Mouse (Mus musculus) left cerebral cortex, postnatal 36 days (tissue): ENCODE measurements around the gene Zbtb40. TPM values are rescaled to one million over a fixed set of nuclear protein-coding genes. Genes with fewer than 3 reads are reported as not detected.

Experiments used
- DNase-seq, 2 experiments: peaks; one replicate each; pipeline ENCODE4 v3.0.0; 2021 to 2022; ENCODE audit warnings: low spot score in 2 of 2, mixed read lengths in 1 of 2
- intact Hi-C: fragments of 180-260 bp; cut with DNase I; formaldehyde crosslinking; loops from one replicate; pipeline ENCODE4 v1.15.1; 2025
- total RNA-seq, 2 experiments: library from RNA; stranded (reverse); gene quantifications; 2 replicates each; pipeline ENCODE4 v1.2.3; 2021

The Zbtb40 gene
- total RNA-seq, 2 experiments from 2014 or later = 7.9 to 18.6 TPM

DNA sequence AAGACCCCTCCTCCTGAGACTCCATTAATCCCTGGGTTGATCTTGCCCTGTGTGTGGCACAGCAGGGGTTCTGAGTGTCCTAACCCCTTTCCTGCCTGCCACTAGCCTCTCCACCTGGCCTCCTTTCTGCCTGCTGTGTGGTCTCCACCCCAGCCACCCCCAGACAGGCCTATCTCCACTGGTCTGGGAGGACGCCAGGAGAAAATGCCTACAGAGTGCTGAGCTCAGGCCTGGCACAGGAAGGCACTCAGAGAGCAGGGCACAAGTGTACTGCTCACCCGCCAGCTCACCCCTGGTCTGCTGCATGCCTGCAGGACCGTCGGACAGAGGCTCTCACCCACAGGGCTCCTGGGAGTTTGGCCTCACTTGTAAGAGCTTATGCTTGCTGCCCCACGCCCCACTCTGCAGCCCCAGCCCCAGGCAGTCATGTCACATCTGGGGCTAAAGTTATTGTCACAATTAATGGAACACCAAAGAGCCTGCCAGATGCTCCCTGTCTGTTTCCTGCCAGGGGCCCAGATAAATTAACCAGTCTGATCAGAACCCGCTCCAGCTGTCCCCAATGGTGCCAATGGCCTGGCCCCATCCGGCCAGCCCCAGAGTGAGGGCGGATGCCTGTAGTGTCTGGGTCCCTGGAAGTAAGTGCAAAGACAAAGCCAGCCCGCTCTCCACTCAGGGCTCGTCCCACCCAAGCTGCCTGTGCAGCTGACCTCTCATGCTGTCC, 99.2 kb downstream of the Zbtb40 start:
- no peak for DNase-seq

DNA sequence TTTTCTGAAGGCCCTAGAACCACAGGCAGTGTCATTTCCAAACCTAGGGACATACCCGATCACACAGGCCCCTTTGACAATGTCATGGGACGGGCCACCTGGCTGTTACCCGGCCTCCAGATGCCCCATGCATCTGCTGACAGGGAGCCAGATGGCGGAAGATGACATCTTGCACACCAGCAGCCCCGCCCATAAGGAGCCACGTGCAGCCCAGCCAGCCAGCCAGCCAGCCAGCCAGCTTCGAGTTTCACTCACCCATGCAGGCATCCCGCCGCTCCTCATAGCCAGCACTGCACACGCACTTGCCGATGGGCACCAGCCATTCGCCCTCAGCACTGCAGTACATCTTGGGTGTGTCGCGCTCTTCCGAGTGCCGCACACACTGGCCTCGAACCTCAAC, 103.2 kb downstream of the Zbtb40 start:
- no peak for DNase-seq
- intact Hi-C loops = no loop called here

More for the DNA sequence above, 99.2 kb downstream of the Zbtb40 start:
- intact Hi-C loops = no loop called here

DNA sequence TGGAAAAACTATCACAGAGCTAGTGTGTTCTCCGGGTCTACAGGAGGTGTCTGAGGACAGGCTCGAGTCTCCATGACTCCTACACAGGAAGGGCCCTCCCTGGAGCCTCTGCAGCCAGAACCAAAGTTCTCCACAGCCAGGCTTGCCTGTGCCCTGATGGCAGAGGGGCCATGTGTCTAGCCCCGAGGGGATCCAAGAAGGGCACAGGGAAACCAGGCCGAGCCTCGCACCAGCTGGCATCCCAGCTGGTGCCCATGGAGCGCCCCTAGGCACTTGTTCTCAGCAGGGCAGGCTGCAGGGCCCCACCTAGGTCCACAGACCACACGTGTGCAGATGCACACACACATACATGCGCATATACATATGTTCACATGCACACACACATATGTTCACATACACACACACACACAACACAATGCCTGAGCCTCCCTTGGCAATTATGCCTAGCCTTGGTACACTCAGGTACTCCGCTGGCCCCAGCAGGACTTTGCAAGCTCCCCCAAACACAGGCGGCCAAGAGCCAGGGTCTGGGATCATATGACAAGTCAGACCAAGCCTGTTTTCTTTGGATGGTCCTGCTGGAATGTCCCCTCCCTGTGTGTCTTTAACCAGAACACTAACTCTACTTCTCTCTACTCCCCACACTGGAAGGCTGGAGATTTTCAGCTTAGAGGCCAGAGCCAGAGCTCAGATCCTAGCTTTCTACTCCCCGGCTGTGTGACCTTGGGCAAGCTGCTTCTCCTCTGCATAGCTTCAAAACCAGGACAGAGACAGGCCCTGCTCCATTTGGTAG, 103.8 kb downstream of the Zbtb40 start:
- DNase-seq = no peak
- intact Hi-C loops = no loop called here

DNA sequence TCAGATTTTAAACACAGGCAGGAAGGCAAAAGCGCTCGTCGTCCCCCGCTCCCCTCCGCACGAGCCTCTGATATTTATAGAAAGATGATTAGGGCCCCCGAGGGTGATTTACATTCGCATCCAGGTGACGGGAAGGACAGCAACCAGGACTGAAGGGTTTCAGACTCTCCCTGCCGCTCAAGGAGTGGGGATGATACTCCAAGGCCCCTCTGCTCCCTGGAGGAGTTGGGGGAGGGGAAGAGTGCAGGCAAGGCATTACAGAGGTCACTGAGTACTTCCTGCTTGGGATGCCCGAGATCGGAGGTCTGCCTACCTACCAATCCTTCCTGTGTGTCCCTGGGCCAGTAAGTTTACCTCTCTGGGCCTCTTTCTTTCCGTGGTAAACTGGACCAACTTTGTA, 105.4 kb downstream of the Zbtb40 start:
- no peak for DNase-seq
- intact Hi-C loops = no loop called here

DNA sequence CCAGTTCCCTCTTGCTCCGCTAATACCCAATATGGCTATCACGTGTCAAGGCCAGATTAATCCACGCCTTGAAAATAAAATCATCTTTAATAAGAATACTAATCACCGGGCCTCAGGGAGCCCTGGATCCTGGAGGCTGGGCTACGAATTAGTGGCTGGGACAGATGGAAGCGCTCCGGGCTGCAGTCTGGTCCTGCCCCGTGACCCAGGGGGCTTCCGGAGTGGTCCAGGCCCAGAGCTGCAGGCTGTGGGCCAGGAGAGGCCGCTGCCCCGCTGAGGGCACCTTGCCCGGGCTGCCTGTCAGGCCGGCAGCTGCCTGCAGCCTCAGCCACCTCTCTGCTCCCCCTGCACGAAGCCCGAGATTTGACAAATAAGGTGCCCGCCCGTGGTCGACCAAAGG, 105.8 kb downstream of the Zbtb40 start:
- intact Hi-C loops = no loop called here
- DNase-seq = no peak

DNA sequence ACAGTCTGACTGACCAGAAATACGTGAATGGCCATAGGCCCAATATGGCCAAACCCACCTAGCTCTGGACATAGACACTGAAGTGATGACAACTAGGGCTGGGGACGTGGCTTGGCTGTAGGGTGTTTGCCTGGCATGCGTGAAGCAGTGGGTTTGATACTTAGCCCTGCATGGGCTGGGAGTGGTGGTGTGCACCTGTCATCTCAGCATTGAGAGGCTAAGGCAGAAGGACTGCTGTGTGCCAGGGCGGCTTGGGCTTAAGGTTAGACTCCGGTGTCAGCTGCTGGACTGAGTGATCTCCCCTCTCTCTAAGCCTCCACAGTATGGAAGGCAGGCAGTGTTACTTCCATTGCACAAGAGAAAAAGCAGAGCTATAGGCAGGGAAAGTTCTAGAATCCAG, 110.7 kb downstream of the Zbtb40 start:
- intact Hi-C loops = no loop called here
- no peak for DNase-seq

DNA sequence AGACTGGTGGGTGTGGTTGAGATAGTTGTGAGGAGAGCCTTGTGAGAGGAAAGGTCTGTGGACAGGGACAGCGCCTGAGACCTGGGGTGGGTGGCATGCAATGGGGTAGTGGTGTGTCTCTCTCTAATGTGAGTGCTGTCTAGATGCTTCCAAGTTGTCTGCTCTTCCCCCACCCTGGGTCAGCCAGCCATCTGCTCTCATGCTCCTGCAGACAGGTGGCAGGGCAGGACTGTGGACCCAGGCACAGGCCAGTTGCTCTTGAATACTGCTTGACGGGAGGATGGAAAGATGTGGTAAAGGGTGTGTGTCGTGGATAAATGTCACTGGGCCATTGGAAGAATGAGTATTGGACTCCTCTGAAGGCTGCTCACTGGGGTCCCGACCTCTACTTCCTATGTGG, 111.3 kb downstream of the Zbtb40 start:
- intact Hi-C loops = no loop called here
- no peak for DNase-seq

DNA sequence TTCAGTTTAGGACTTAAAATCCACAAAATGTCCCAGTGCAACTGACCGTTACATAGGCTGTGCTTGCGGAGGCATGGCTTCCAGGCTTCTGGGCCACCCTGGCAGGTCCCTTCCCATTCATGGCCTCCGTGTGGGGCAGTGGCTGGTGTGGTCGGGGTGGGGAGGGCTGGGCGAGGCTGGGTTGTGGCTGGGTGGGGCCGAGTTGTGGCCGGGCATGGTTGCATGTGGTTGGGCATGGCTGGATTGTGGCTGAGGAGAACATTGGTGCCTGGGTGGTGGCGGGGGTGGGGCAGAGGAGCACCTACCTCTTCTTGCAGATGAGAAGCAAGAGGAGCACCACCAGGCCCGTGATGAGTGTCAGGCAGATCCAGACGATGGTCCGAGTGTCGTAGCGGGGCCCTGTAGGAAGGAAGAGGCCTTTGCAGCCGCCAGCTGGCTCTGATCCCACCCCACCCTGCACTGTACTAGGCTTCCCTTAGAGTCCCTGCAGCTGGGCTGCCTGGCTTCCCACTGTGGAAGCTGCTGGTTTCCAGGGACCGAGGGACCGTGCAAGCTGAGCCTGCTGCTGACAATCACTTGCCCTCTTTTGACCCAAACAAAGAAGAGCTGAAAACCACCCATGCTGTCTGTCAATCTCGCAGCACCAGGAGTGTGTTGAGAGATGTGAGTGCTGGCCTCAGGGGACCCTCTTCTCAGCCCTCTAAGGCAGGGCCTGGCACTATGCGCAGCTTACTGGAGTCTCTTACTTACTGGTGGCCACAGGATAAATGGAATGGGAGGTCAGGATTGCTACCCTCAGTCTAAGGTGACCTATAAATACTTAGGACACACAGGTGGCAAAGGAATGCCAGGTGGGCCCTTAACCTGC, 113.6 kb downstream of the Zbtb40 start:
- no peak for DNase-seq
- intact Hi-C loops = no loop called here

DNA sequence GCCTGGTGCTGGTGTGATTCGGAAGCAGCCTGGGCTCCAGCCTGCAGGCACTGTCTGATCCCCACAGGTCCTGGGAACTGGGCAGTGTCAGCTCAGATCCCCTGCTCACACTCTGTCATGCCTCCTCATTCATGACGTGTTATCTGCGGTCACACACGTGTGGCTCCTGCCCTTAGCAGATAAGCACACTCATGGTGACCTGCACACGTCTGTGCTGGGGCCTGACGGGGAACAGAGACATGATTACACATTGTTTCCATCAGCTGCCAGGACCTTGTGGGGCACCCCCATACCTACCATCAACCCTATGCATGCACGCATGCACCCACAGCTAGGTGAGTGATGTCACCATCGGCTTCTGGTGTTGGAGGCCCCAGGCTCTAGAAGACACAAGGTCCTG, 118.1 kb downstream of the Zbtb40 start:
- DNase-seq = no peak
- intact Hi-C loops = no loop called here

Other genes starting within 250 kb of the Zbtb40 start
- 10 to 100 TPM; 16.9 to 18.0 TPM for gene Ephb2, start 212.8 kb downstream of the Zbtb40 start, total RNA-seq
- 10 to 100 TPM; 55.7 to 58.1 TPM for gene C1qb, start 162.6 kb downstream of the Zbtb40 start, total RNA-seq
- gene C1qc, start 155.7 kb downstream of the Zbtb40 start, total RNA-seq = 10 to 100 TPM; 40.6 to 47.2 TPM
- gene C1qa, start 150.0 kb downstream of the Zbtb40 start, total RNA-seq = 10 to 100 TPM; 49.6 to 50.7 TPM
- gene Epha8, start 92.0 kb downstream of the Zbtb40 start, total RNA-seq = 1 to 10 TPM; 4.7 to 5.5 TPM
- gene Wnt4, start 228.7 kb upstream of the Zbtb40 start, total RNA-seq = 10 to 100 TPM; 13.1 to 14.0 TPM